Mouse (Mus musculus) neural tube, embryonic 13.5 days (tissue): ENCODE measurements around the gene Ranbp3. TPM values are rescaled to one million over a fixed set of nuclear protein-coding genes. Genes with fewer than 3 reads are reported as not detected.

Source experiments
- ATAC-seq: fragments of 200-750 bp; cut with Nextera tagmentation; 2 replicates; pipeline ENCODE4 v1.8.0; 2017; ENCODE audit warnings: low read depth, mild to moderate bottlenecking, moderate TSS enrichment, moderate library complexity
- H3K27ac ChIP-seq: fragments of 300-500 bp; sonication (generic); replicated peaks from 2 replicates; pipeline ENCODE4 v1.5.1; 2015; ENCODE audit warnings: moderate library complexity, mild to moderate bottlenecking, inconsistent platforms
- H3K27me3 ChIP-seq: fragments of 300-500 bp; sonication (generic); 2 replicates; pipeline ENCODE4 v1.6.1; 2015; ENCODE audit warnings: mild to moderate bottlenecking, inconsistent platforms
- H3K36me3 ChIP-seq: fragments of 300-500 bp; sonication (generic); 2 replicates; pipeline ENCODE4 v1.6.1; 2015; ENCODE audit warnings: mild to moderate bottlenecking, inconsistent platforms
- H3K4me1 ChIP-seq: fragments of 300-500 bp; sonication (generic); replicated peaks from 2 replicates; pipeline ENCODE4 v1.6.1; 2015; ENCODE audit warnings: inconsistent platforms
- H3K4me2 ChIP-seq: fragments of 300-500 bp; sonication (generic); 2 replicates; pipeline ENCODE4 v1.6.1; 2015; ENCODE audit warnings: inconsistent platforms, mild to moderate bottlenecking, moderate library complexity
- H3K4me3 ChIP-seq: fragments of 300-500 bp; sonication (generic); 2 replicates; pipeline ENCODE4 v1.5.1; 2015; ENCODE audit warnings: mild to moderate bottlenecking, inconsistent platforms
- H3K9ac ChIP-seq: fragments of 300-500 bp; sonication (generic); 2 replicates; pipeline ENCODE4 v1.6.1; 2015; ENCODE audit warnings: moderate library complexity, mild to moderate bottlenecking, inconsistent platforms
- H3K9me3 ChIP-seq: fragments of 300-500 bp; sonication (generic); 2 replicates; pipeline ENCODE4 v1.6.1; 2016; ENCODE audit warnings: inconsistent platforms
- WGBS: fragments of 180-500 bp; shearing (Covaris S2); methylation state at CpG from one replicate; pipeline ENCODE4 v1.1.7; 2015; 5-methylcytosine and 5-hydroxymethylcytosine counted together
- polyA plus RNA-seq: library from polyadenylated mRNA; unstranded; fragments of >200 nt; fragmentation: Nextera tagmentation; extraction: Ambion mirVana; gene quantifications from 2 replicates; pipeline ENCODE4 v1.2.1, GENCODE M21; 2015

The Ranbp3 gene
- polyA plus RNA-seq, 1 experiment from 2014 or later = 94.7 TPM

GRCm38 (mm10) chr17:56761077-56761476 is 88.0 kb downstream of the Ranbp3 start:
- Histone ChIP-seq H3K4me3 (no peak overlapping the region; the same call in 1 of the 2 replicates), H3K36me3 (no peaks in the 10 kb centered on the region), H3K4me2 (peak overlapping the region; percentile 73; the same call in 1 of the 2 replicates), H3K27me3 (peaks cover 45% of the 10 kb centered on the region), H3K9ac (no peak overlapping the region), H3K4me1 (peaks cover 36% of the 10 kb centered on the region), H3K9me3 (no peaks in the 10 kb centered on the region), H3K27ac (no peak overlapping the region)
- 65% methylated on average over 3 of the region's 3 CpGs for WGBS
- no peak for ATAC-seq

Other genes with a start within 250 kb of the Ranbp3 start
- gene Ptprs, start 196.8 kb upstream of the Ranbp3 start, polyA plus RNA-seq = 251 and 260 TPM in 2 replicates
- gene Znrf4, start 160.9 kb upstream of the Ranbp3 start, polyA plus RNA-seq = not detected in 2 replicates
- 1.0 and 1.7 TPM in 2 replicates for gene Gm20219, start 118.9 kb upstream of the Ranbp3 start, polyA plus RNA-seq
- gene Safb2, start 88.7 kb upstream of the Ranbp3 start, polyA plus RNA-seq = 67.6 and 77.2 TPM in 2 replicates
- 104 and 136 TPM in 2 replicates for gene Safb, start 88.5 kb upstream of the Ranbp3 start, polyA plus RNA-seq
- 179 and 214 TPM in 2 replicates for gene 2410015M20Rik, start 63.5 kb upstream of the Ranbp3 start, polyA plus RNA-seq
- gene Rpl36, start 59.9 kb upstream of the Ranbp3 start, polyA plus RNA-seq = 1,004 and 1,135 TPM in 2 replicates
- 40.4 and 44.2 TPM in 2 replicates for gene Lonp1, start 46.4 kb upstream of the Ranbp3 start, polyA plus RNA-seq
- 0.90 and 1.7 TPM in 2 replicates for gene Catsperd, start 45.2 kb upstream of the Ranbp3 start, polyA plus RNA-seq
- gene Ndufa11, start 44.5 kb downstream of the Ranbp3 start, polyA plus RNA-seq = 542 and 575 TPM in 2 replicates
- 16.3 and 17.5 TPM in 2 replicates for gene Vmac, start 44.7 kb downstream of the Ranbp3 start, polyA plus RNA-seq
- gene Nrtn, start 84.2 kb downstream of the Ranbp3 start, polyA plus RNA-seq = 1.1 and 1.7 TPM in 2 replicates
- gene Dus3l, start 91.5 kb downstream of the Ranbp3 start, polyA plus RNA-seq = 61.5 and 64.6 TPM in 2 replicates
- 0.95 and 1.1 TPM in 2 replicates for gene Prr22, start 97.0 kb downstream of the Ranbp3 start, polyA plus RNA-seq
- 4.6 and 5.2 TPM in 2 replicates for gene Rfx2, start 157.7 kb downstream of the Ranbp3 start, polyA plus RNA-seq
- gene Acsbg2, start 201.2 kb downstream of the Ranbp3 start, polyA plus RNA-seq = not detected in 2 replicates
- 0.54 and 0.60 TPM in 2 replicates for gene 1700061G19Rik, start 202.2 kb downstream of the Ranbp3 start, polyA plus RNA-seq